Mouse (Mus musculus): ENCODE data around the gene Hus1b.

GRCm38 (mm10) chr13:30960714-30961113 lies 13.2 kb upstream of the Hus1b start:
- TF ChIP-seq POLR2A (IDR thresholded peaks at IDR 0.05; ENCODE audit: low read depth, low read length): no peak
- no peak for TF ChIP-seq CTCF (IDR thresholded peaks at IDR 0.05; ENCODE audit: extremely low read depth, insufficient read length, insufficient replicate concordance, low read depth, low read length)
